Mouse (Mus musculus) midbrain, embryonic 14.5 days (tissue): ENCODE data around the gene Ube2e3. TPM values are rescaled to one million over a fixed set of nuclear protein-coding genes. Genes with fewer than 3 reads are reported as not detected.

Experiments used
- ATAC-seq: fragments of 200-750 bp; cut with Nextera tagmentation; 2 replicates; pipeline ENCODE4 v1.8.0; 2017; ENCODE audit warnings: moderate number of reproducible peaks, moderate library complexity; ENCODE audit not compliant: low FRiP score, low TSS enrichment
- DNase-seq: peaks from one replicate; pipeline ENCODE4 v3.0.0-alpha.2; 2015
- H3K27ac ChIP-seq: fragments of 300-500 bp; sonication (generic); replicated peaks from 2 replicates; pipeline ENCODE4 v1.5.1; 2014; ENCODE audit warnings: mild to moderate bottlenecking, low read depth, low read length, moderate library complexity
- H3K27me3 ChIP-seq: fragments of 300-500 bp; sonication (generic); 2 replicates; pipeline ENCODE4 v1.6.1; 2014; ENCODE audit warnings: low read length, control low read depth, mixed read lengths; ENCODE audit not compliant: control insufficient read depth, insufficient read depth
- H3K36me3 ChIP-seq: fragments of 300-500 bp; sonication (generic); 2 replicates; pipeline ENCODE4 v1.6.1; 2014; ENCODE audit warnings: low read length, control low read depth; ENCODE audit not compliant: control insufficient read depth, insufficient read depth
- H3K4me1 ChIP-seq: fragments of 300-500 bp; sonication (generic); 2 replicates; pipeline ENCODE4 v1.6.1; 2014; ENCODE audit warnings: mild to moderate bottlenecking, antibody characterized with exemption, low read length, control low read depth; ENCODE audit not compliant: control insufficient read depth, insufficient read depth
- H3K4me2 ChIP-seq: fragments of 300-500 bp; sonication (generic); 2 replicates; pipeline ENCODE4 v1.6.1; 2014; ENCODE audit warnings: mild to moderate bottlenecking, low read length, moderate library complexity
- H3K4me3 ChIP-seq: fragments of 300-500 bp; sonication (generic); replicated peaks from 2 replicates; pipeline ENCODE4 v1.5.1; 2014; ENCODE audit warnings: low read depth, low read length
- H3K9ac ChIP-seq: fragments of 300-500 bp; sonication (generic); replicated peaks from 2 replicates; pipeline ENCODE4 v1.6.1; 2014; ENCODE audit warnings: mild to moderate bottlenecking, low read length, moderate library complexity
- H3K9me3 ChIP-seq: fragments of 300-500 bp; sonication (generic); 2 replicates; pipeline ENCODE4 v1.6.1; 2016; ENCODE audit warnings: low read length, control low read depth, mixed read lengths; ENCODE audit not compliant: control insufficient read depth
- WGBS: fragments of 180-500 bp; shearing (Covaris S2); extraction: QIAGEN DNeasy Blood & Tissue Kit; methylation state at CpG from one replicate; pipeline ENCODE4 v1.1.7; 2014; 5-methylcytosine and 5-hydroxymethylcytosine counted together
- polyA plus RNA-seq: library from polyadenylated mRNA; unstranded; fragments of >200 nt; fragmentation: Nextera tagmentation; extraction: Ambion mirVana; gene quantifications from 2 replicates; pipeline ENCODE4 v1.2.1, GENCODE M21; 2014

The Ube2e3 gene
- polyA plus RNA-seq, result 322 TPM in 2 replicates

DNA sequence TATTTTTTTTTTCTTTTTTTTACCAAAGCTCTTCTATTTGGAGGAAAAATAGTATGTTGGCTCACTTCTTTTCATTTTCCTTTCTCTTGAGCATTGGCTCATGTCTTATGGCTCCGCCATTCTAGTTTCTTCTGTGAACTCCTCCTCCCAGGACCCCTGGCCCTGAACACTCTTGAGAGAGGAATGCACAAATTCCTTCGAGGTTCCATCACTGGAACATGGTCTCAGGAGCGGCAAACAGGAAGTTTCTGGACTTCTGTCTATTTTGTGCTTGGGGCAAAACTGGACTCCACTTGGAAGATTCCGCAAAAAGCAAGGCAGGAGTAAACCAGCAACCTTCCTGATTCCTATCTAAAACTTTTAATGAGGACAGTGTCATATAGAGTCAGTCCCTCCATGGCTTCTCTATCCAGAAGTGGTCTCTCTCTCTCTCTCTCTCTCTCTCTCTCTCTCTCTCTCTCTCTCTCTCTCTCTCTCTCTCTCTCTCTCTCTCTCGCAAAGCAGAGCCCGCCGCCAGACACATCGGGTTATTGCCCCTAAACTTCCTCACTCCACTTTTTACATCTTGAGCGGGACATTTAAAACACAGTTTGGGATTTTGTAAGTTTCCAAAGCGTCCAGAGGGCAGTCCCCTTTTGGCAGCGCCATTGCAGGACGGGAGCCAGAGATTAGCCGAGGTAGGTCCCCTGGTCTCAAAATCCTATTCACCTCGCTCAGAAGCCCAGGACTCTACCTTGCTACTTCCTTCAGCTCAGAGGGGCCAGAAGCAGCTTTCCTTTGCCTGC lies at the start of gene Ube2e3:
Gene Ube2e3, plus strand, starts transcription at position 399 of the 785 bp plus-strand sequence.
- ATAC-seq (no peak), DNase-seq (no peak)
- peaks cover 15% of the 10 kb centered on the region for H3K4me1 ChIP-seq
- no peaks in the 10 kb centered on the region for H3K9me3 ChIP-seq
- no peaks in the 10 kb centered on the region for H3K36me3 ChIP-seq
- WGBS, result 22% methylated on average over 14 of the region's 14 CpGs
- peak within 1 kb of the TSS; percentile 99 for H3K27ac ChIP-seq
- peak within 1 kb of the TSS; percentile 80 for H3K4me2 ChIP-seq
- H3K4me3 ChIP-seq, result peak within 1 kb of the TSS; percentile 70
- no peaks in the 10 kb centered on the region for H3K27me3 ChIP-seq
- H3K9ac ChIP-seq, result peak within 1 kb of the TSS; percentile 99

DNA sequence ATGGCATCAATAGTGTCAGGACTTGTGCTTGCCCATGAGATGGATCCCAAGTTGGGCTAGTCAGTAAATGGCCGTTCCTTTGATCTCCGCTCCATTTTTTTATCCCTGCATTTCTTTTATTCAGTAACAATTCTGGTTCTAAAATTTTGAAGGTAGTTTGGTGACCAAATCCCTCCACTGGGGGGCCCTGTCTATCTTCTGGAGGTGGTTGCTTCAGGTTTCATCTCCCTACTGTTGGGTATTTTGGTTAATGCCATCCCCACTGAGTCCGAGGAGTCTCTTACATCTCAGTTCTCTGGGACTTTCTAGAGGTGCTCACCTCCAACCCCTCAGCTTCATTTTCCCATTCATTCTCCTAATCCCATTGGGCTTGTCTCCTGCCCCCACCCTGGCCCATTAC lies 38.0 kb upstream of the Ube2e3 start:
- no peaks in the 10 kb centered on the region for H3K9me3 ChIP-seq
- WGBS, result 99% methylated on average over 3 of the region's 3 CpGs
- H3K4me1 ChIP-seq, result no peaks in the 10 kb centered on the region
- H3K9ac ChIP-seq, result no peak overlapping the region
- no peak for ATAC-seq
- no peaks in the 10 kb centered on the region for H3K36me3 ChIP-seq
- no peak overlapping the region for H3K4me2 ChIP-seq
- DNase-seq, result no peak
- no peak overlapping the region for H3K27ac ChIP-seq
- no peak overlapping the region for H3K4me3 ChIP-seq
- H3K27me3 ChIP-seq, result no peaks in the 10 kb centered on the region

DNA sequence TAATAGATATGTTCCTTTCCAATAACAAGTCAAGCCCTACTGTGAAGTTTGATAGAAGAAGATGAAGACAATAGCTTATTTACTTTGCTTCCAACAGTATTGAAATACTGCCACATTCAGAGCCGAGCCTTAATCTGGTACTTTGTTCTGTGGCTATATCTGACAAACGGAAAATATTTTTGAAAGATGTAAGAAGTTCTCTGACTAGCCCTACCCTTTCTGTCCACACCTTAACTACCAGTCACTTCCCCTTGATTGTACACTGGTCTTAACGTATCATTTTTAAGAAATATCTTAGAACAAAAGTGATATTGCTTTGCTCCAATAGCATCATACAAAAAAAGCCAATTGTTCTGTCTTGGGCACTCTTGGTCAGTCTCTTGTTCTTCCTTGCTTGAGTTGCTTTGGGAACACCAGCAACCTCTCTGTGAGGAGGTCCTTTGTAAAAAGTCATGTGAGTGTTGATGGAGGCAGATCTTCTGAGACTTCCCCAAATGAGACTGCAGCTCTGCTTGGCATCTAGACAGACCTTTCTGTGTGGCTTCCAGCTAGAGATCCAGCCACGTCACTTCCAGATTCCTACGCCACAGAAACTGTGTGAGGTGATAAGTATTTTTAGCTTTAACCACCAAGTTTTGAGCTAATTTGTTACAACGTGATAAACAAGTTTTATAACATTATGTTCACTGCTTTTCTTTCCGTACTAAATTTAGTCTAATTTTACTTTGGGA lies 26.3 kb upstream of the Ube2e3 start:
- Histone ChIP-seq H3K27me3 (no peaks in the 10 kb centered on the region), H3K9ac (no peak overlapping the region), H3K27ac (no peak overlapping the region), H3K4me2 (no peak overlapping the region), H3K36me3 (no peaks in the 10 kb centered on the region), H3K4me1 (no peaks in the 10 kb centered on the region), H3K9me3 (no peaks in the 10 kb centered on the region), H3K4me3 (no peak overlapping the region)
- WGBS, result 92% methylated on average over 7 of the region's 7 CpGs
- DNase-seq (no peak), ATAC-seq (no peak)

DNA sequence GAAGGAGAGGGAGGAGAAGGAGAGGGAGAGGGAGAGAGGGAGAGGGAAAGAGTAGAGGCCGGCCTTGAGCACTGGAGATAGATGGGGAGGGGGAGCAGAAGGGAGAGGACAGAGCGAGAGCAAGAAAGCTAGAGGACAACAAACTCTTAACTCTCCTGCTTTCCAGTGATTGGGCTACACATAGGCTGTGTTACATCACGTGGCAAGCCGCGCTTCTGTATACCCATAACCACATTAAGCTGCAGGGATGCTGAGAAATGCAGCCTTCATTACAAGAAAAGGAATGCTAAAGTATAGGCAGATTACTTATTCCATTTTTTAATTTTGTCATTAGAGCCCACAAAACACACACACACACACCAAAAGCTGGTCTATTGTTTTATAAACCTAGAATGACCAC lies 23.6 kb upstream of the Ube2e3 start:
- no peaks in the 10 kb centered on the region for H3K36me3 ChIP-seq
- no peak overlapping the region for H3K9ac ChIP-seq
- DNase-seq (no peak), ATAC-seq (no peak)
- no peaks in the 10 kb centered on the region for H3K9me3 ChIP-seq
- no peak overlapping the region for H3K27ac ChIP-seq
- no peaks in the 10 kb centered on the region for H3K27me3 ChIP-seq
- WGBS, result 93% methylated on average over 5 of the region's 5 CpGs
- H3K4me2 ChIP-seq, result no peak overlapping the region
- H3K4me3 ChIP-seq, result no peak overlapping the region
- no peaks in the 10 kb centered on the region for H3K4me1 ChIP-seq

DNA sequence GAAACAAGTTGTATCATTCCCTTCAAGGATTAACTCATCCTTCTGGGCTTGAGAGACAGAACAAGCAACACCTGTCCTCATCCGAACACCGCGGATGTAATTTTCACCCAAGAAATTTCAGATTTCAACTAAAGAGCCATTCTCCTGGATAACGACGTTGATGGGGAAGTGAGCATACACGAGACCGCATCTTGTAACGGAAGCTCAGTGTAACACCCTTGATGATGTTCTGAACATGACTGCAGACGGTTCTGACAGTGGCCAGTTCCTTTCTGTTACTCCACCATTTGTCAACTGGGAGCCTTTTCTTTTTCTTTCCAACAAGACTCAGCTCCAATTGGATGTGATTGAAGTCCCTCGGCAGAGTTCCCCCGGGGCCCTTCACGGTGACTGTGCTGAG lies 22.6 kb upstream of the Ube2e3 start:
- no peak overlapping the region for H3K9ac ChIP-seq
- no peak overlapping the region for H3K4me2 ChIP-seq
- H3K27me3 ChIP-seq, result no peaks in the 10 kb centered on the region
- H3K4me1 ChIP-seq, result no peaks in the 10 kb centered on the region
- H3K36me3 ChIP-seq, result no peaks in the 10 kb centered on the region
- DNase-seq (no peak), ATAC-seq (no peak)
- H3K4me3 ChIP-seq, result no peak overlapping the region
- H3K27ac ChIP-seq, result no peak overlapping the region
- 92% methylated on average over 12 of the region's 12 CpGs for WGBS
- no peaks in the 10 kb centered on the region for H3K9me3 ChIP-seq

DNA sequence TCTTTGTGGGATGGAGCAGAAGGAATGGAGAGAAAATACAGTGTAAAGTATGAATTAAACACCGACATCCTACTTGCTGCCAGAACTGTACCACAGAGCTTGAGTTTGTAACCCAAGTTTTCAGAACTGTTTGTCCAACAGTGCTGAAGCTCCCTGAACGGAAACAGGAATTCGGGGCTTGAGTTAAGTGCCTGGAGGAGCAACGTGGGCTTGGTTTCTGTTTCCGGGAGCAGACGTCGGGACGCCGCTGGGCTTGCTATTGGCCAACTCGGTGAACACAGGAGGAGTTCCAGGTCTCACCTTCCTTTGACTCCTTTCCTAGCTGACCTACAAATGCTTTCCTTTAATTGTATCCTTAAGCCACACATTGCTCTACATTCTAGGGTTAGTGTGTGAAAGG lies 22.2 kb upstream of the Ube2e3 start:
- H3K4me2 ChIP-seq, result no peak overlapping the region
- DNase-seq, result no peak
- no peak overlapping the region for H3K9ac ChIP-seq
- H3K36me3 ChIP-seq, result no peaks in the 10 kb centered on the region
- H3K4me1 ChIP-seq, result no peaks in the 10 kb centered on the region
- H3K9me3 ChIP-seq, result no peaks in the 10 kb centered on the region
- no peak for ATAC-seq
- no peaks in the 10 kb centered on the region for H3K27me3 ChIP-seq
- no peak overlapping the region for H3K27ac ChIP-seq
- H3K4me3 ChIP-seq, result no peak overlapping the region
- WGBS, result 85% methylated on average over 10 of the region's 10 CpGs

DNA sequence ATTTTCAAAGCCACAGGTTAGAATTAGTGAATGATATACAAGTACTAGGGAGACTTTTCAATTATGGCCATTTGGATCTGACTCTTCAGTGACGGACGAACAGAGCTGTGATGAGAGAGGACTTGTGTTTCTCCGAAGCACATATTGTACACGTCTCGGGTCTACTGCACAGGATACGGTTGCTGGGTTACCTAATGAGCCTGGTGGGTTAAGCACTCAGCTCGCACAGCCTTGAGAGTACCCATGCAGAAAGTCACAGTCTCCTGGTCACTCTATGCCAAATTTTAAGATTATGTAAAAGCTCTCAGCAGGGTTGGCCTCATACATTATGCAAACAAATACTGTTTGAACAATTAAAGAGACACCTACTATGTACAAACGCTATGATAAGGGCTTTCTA lies 13.6 kb upstream of the Ube2e3 start:
- no peak overlapping the region for H3K9ac ChIP-seq
- H3K4me3 ChIP-seq, result no peak overlapping the region
- no peaks in the 10 kb centered on the region for H3K27me3 ChIP-seq
- H3K9me3 ChIP-seq, result no peaks in the 10 kb centered on the region
- H3K4me2 ChIP-seq, result no peak overlapping the region
- H3K4me1 ChIP-seq, result 0 out of 2 replicates have a peak, but pooled peaks cover 2% of the 10 kb centered on the region
- no peaks in the 10 kb centered on the region for H3K36me3 ChIP-seq
- no peak for ATAC-seq
- WGBS, result 63% methylated on average over 8 of the region's 8 CpGs
- no peak overlapping the region for H3K27ac ChIP-seq
- no peak for DNase-seq

DNA sequence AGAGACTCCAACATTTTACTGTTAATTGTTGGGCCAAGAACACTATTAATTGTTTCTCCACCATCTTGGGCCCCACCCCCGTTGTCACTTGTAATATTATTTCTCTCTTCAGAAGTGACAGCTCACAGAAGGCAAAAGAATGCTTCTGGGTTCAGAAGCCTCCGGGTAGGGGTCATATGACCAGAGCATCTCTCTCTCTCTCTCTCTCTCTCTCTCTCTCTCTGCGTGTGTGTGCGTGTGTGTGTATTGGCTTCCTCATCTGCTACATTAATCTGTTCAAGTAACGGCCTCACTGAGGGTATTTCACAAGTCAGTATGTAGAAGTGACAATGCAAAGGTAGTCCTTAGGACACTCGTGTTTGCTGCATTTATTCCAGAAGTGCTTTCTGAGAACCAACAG lies 9.3 kb upstream of the Ube2e3 start:
- WGBS, result 82% methylated on average over 6 of the region's 6 CpGs
- ATAC-seq, result no peak
- H3K4me1 ChIP-seq, result 0 out of 2 replicates have a peak, but pooled peaks cover 2% of the 10 kb centered on the region

More for the DNA sequence above, 9.3 kb upstream of the Ube2e3 start:
- Histone ChIP-seq H3K27me3 (no peaks in the 10 kb centered on the region), H3K9ac (no peak overlapping the region), H3K4me2 (no peak overlapping the region), H3K27ac (no peak overlapping the region), H3K36me3 (no peaks in the 10 kb centered on the region), H3K9me3 (no peaks in the 10 kb centered on the region), H3K4me3 (no peak overlapping the region)
- DNase-seq, result no peak
